Mouse (Mus musculus): ENCODE measurements around the gene Hs3st3b1. TPM values are rescaled to one million over a fixed set of nuclear protein-coding genes. Genes with fewer than 3 reads are reported as not detected.
A peak's percentile ranks its signal among the peaks of the same experiment; 100 is the strongest.

Gene Hs3st3b1
- polyA plus RNA-seq, 1 experiment = 9.3 TPM

- Histone ChIP-seq H3K4me3 (ENCODE audit: control insufficient read depth, insufficient read depth, low read length) (peak overlapping the region; percentile 44), H3K27ac (ENCODE audit: control insufficient read depth, insufficient read depth, low read length) (no peak overlapping the region), H3K36me3 (ENCODE audit: control insufficient read depth, insufficient read depth, low read length) (no peaks in the 10 kb centered on the region), H3K27me3 (ENCODE audit: control insufficient read depth, insufficient read depth, low read length) (peaks cover 26% of the 10 kb centered on the region), H3K4me1 (replicated peaks; ENCODE audit: control insufficient read depth, insufficient read depth, low read length) (peaks cover 23% of the 10 kb centered on the region)
- no peak for DNase-seq
- no peak for TF ChIP-seq CTCF (IDR thresholded peaks at IDR 0.05; ENCODE audit: borderline replicate concordance, control insufficient read depth, extremely low read depth, insufficient read depth, low read length, poor library complexity)
- no peak for TF ChIP-seq POLR2A (IDR thresholded peaks at IDR 0.05; ENCODE audit: control insufficient read depth, extremely low read depth, insufficient read depth, low read length, poor library complexity)
- WGBS = 14% methylated on average over 52 of the region's 52 CpGs
Measured at GRCm38 (mm10) chr11:63919211-63920098, 2.6 kb downstream of the Hs3st3b1 start.

- no peak overlapping the region for H3K27ac ChIP-seq (ENCODE audit: control insufficient read depth, insufficient read depth, low read length)
- WGBS = 71% methylated on average over 17 of the region's 17 CpGs
- no peaks in the 10 kb centered on the region for H3K36me3 ChIP-seq (ENCODE audit: control insufficient read depth, insufficient read depth, low read length)
- H3K27me3 ChIP-seq (ENCODE audit: control insufficient read depth, insufficient read depth, low read length) = peaks cover 18% of the 10 kb centered on the region
- DNase-seq = no peak
- TF ChIP-seq POLR2A (IDR thresholded peaks at IDR 0.05; ENCODE audit: control insufficient read depth, extremely low read depth, insufficient read depth, low read length, poor library complexity) (no peak), CTCF (IDR thresholded peaks at IDR 0.05; ENCODE audit: borderline replicate concordance, control insufficient read depth, extremely low read depth, insufficient read depth, low read length, poor library complexity) (no peak)
- H3K4me1 ChIP-seq (replicated peaks; ENCODE audit: control insufficient read depth, insufficient read depth, low read length) = peaks cover 21% of the 10 kb centered on the region
- H3K4me3 ChIP-seq (ENCODE audit: control insufficient read depth, insufficient read depth, low read length) = no peak overlapping the region
Measured at GRCm38 (mm10) chr11:63918321-63919105, 3.6 kb downstream of the Hs3st3b1 start.

GRCm38 (mm10) chr11:63917561-63917960 lies 4.5 kb downstream of the Hs3st3b1 start:
- Histone ChIP-seq H3K27me3 (ENCODE audit: control insufficient read depth, insufficient read depth, low read length) (peaks cover 13% of the 10 kb centered on the region; the same call in 1 of the 2 replicates), H3K4me1 (replicated peaks; ENCODE audit: control insufficient read depth, insufficient read depth, low read length) (peaks cover 16% of the 10 kb centered on the region), H3K27ac (ENCODE audit: control insufficient read depth, insufficient read depth, low read length) (no peak overlapping the region), H3K4me3 (ENCODE audit: control insufficient read depth, insufficient read depth, low read length) (no peak overlapping the region), H3K36me3 (ENCODE audit: control insufficient read depth, insufficient read depth, low read length) (no peaks in the 10 kb centered on the region)
- no peak for DNase-seq
- TF ChIP-seq CTCF (IDR thresholded peaks at IDR 0.05; ENCODE audit: borderline replicate concordance, control insufficient read depth, extremely low read depth, insufficient read depth, low read length, poor library complexity) (no peak), POLR2A (IDR thresholded peaks at IDR 0.05; ENCODE audit: control insufficient read depth, extremely low read depth, insufficient read depth, low read length, poor library complexity) (no peak)
- WGBS = 48% methylated on average over 6 of the region's 6 CpGs

GRCm38 (mm10) chr11:63914388-63914787 lies 7.7 kb downstream of the Hs3st3b1 start:
- WGBS = 6% methylated on average over 20 of the region's 20 CpGs
- no peak overlapping the region for H3K4me3 ChIP-seq (ENCODE audit: control insufficient read depth, insufficient read depth, low read length)
- TF ChIP-seq POLR2A (IDR thresholded peaks at IDR 0.05; ENCODE audit: control insufficient read depth, extremely low read depth, insufficient read depth, low read length, poor library complexity) (no peak), CTCF (IDR thresholded peaks at IDR 0.05; ENCODE audit: borderline replicate concordance, control insufficient read depth, extremely low read depth, insufficient read depth, low read length, poor library complexity) (no peak)
- DNase-seq = peak; percentile 57
- no peak overlapping the region for H3K27ac ChIP-seq (ENCODE audit: control insufficient read depth, insufficient read depth, low read length)
- H3K36me3 ChIP-seq (ENCODE audit: control insufficient read depth, insufficient read depth, low read length) = no peaks in the 10 kb centered on the region
- H3K4me1 ChIP-seq (replicated peaks; ENCODE audit: control insufficient read depth, insufficient read depth, low read length) = peaks cover 6% of the 10 kb centered on the region; the same call in 1 of the 2 replicates
- H3K27me3 ChIP-seq (ENCODE audit: control insufficient read depth, insufficient read depth, low read length) = peaks cover 4% of the 10 kb centered on the region; the same call in 1 of the 2 replicates

- TF ChIP-seq CTCF (IDR thresholded peaks at IDR 0.05; ENCODE audit: borderline replicate concordance, control insufficient read depth, extremely low read depth, insufficient read depth, low read length, poor library complexity) (no peak), POLR2A (IDR thresholded peaks at IDR 0.05; ENCODE audit: control insufficient read depth, extremely low read depth, insufficient read depth, low read length, poor library complexity) (no peak)
- peaks cover 6% of the 10 kb centered on the region; the same call in 1 of the 2 replicates for H3K4me1 ChIP-seq (replicated peaks; ENCODE audit: control insufficient read depth, insufficient read depth, low read length)
- H3K27ac ChIP-seq (ENCODE audit: control insufficient read depth, insufficient read depth, low read length) = no peak overlapping the region
- no peak overlapping the region for H3K4me3 ChIP-seq (ENCODE audit: control insufficient read depth, insufficient read depth, low read length)
- H3K36me3 ChIP-seq (ENCODE audit: control insufficient read depth, insufficient read depth, low read length) = no peaks in the 10 kb centered on the region
- no peak for DNase-seq
- WGBS = 27% methylated on average over 4 of the region's 4 CpGs
- peaks cover 4% of the 10 kb centered on the region; the same call in 1 of the 2 replicates for H3K27me3 ChIP-seq (ENCODE audit: control insufficient read depth, insufficient read depth, low read length)
Measured at GRCm38 (mm10) chr11:63913936-63914335, 8.2 kb downstream of the Hs3st3b1 start.

GRCm38 (mm10) chr11:63911001-63911400 lies 11.1 kb downstream of the Hs3st3b1 start:
- WGBS = 84% methylated on average over 5 of the region's 5 CpGs
- Histone ChIP-seq H3K27ac (ENCODE audit: control insufficient read depth, insufficient read depth, low read length) (no peak overlapping the region), H3K36me3 (ENCODE audit: control insufficient read depth, insufficient read depth, low read length) (no peaks in the 10 kb centered on the region), H3K27me3 (ENCODE audit: control insufficient read depth, insufficient read depth, low read length) (no peaks in the 10 kb centered on the region), H3K4me1 (replicated peaks; ENCODE audit: control insufficient read depth, insufficient read depth, low read length) (peaks cover 10% of the 10 kb centered on the region), H3K4me3 (ENCODE audit: control insufficient read depth, insufficient read depth, low read length) (no peak overlapping the region)
- TF ChIP-seq CTCF (IDR thresholded peaks at IDR 0.05; ENCODE audit: borderline replicate concordance, control insufficient read depth, extremely low read depth, insufficient read depth, low read length, poor library complexity) = no peak
- TF ChIP-seq POLR2A (IDR thresholded peaks at IDR 0.05; ENCODE audit: control insufficient read depth, extremely low read depth, insufficient read depth, low read length, poor library complexity) = no peak
- no peak for DNase-seq
